Mouse (Mus musculus) spleen, postnatal 14 days (tissue): ENCODE results near the gene Il1rap.
A peak's percentile ranks its signal among the peaks of the same experiment; 100 is the strongest.

Experiments used
- DNase-seq, 2 experiments: peaks; one replicate each; pipeline ENCODE4 v3.0.0; 2021 to 2022; ENCODE audit warnings: low spot score in 2 of 2

Gene Il1rap

DNA sequence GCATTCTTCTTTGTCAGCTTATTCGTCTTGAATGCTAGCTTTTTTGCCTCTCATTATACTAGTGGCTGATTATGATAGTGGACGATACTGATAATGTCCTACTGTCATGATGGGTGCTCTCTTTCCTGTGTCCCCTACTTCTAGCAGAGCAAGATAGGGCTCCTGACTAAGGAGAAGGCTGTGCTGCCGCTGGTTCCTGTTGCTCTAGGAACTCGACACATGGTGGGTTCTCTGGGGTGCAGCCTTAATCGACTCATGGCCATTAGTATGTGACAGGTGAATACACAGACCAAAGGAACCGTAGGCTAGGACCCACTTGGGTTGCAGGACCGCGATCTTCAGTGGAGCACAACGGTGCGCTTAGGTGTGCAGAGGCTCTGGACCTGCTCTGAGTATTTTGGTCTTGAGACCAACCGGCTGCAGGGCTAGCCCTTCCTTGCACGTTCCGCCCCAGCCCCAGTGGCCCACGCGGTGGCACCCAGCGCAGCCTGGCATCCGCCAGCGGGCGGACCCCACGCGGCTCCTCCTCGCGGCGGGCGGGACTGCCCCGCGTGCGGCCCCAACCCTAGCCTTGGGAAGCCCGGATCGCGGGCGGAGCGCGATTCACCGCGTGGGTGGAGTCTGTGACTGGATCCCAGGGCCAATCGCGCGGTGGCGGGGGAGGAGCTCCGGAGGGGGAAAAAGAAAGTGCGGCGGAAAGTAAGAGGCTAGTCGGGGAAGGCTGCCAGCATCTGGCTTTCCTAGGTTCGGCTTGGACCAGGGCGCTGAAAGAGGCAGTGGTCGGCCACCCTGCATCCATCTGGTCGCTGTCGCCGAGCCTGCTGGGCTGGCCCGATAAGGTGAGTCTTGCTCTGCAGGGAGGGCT, at the start of gene Il1rap:
TSS of gene Il1rap (plus strand) at position 657 of the 865 bp plus-strand sequence.
- DNase-seq, result peak; percentile 80

DNA sequence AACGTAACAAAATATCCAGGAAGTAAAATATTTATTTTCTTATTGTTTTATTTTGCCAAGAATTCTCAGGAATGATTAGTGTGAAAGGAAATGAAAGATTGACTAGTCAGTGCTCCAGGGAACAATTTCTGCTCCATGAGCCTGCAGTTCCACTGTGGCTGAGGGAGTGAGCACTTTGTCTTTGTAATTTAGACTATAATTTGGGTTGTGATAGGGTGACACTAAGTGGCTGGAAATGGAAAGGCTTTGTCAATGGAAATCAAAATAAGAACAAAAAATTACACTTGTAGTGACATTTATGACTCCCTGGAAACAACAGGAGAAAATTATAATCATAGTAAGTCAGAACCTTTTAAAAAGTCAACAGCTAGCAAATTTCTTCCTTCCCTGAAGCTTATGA, 49.2 kb upstream of the Il1rap start:
- DNase-seq, result no peak

DNA sequence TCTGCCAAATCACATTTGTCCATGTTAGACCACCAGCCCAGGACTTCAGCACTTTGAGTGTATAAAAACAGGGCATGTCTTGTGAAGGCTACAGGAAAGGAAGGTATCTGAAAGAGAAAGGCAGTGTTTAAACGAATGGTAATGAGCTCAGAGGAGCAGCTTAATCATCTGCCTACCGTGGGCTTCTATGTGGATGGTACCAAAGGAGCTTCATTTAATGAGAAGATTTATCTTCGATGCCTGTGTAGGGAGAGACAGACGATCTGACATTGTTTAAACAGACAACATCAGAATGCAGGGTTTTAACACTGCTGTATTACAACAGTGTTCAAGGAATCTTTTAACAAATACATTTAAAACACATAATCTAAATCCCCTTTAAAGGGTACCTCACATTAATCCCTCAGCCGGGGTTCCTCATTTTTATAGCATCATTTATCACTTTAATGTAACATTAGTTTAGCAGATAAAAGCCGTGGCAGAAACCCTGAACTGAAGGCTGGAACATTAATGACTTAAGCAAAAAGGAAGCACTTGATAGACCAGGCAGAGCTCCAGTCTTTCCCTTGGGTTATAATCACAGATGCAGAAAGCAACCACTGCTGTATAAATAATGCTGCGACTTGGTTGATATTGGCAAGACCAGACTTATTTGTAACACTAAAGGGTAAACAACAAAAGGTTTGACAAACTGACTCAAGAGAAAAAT, 35.2 kb upstream of the Il1rap start:
- no peak for DNase-seq

DNA sequence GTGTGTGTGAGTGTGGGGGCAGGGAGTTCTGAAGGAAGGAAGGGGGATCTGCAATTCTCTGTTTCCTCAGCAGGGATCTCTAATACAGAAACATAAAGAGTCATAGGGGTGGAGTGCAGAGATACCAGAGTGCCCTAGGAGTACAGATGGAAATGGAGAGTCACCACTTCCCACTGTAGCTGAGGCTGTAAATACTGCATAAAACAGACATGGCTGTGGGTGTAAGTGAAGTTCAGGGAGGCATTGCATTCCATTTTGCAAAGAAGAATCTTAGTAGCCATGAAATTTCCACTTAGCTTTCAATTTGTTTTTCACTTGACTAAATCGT, 34.7 kb upstream of the Il1rap start:
- DNase-seq, result no peak

DNA sequence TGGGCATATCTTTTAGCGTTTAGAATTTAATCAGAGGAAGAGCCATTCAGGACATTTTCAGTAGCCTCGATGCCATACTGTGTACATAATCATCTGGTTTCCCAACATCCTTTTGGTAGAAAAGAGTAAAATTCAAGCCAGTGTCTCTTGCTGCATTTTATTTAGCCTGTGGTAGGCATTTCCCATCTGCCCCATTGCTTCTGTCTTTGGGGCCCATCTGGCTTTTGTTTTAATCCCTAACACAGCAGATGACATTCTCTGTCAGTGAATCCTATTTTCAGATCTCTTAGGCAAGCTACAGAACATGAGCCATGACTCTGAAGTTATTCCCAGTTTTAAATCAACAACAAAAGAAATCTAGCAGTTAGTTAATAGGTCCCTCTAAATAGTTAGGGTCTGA, 32.3 kb upstream of the Il1rap start:
- DNase-seq, result no peak

DNA sequence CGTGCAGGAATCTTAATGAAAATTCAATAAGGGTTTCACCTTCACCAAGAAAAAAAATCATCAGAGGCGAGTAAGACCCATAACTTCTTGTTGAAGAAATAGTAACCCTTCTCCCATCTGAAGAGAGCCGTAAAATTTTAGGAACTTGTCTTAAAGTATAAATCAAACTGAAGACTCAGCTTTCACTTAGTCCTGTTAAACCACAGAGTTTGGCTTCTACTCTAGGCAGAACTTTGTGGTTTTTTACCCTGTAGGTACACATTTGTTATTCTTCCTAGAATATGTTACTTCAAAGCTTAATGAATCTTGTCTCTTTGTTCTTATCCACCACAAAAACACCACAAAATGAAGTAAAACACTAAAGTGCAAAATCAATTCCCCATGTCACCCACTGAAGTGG, 29.3 kb upstream of the Il1rap start:
- DNase-seq, result no peak

DNA sequence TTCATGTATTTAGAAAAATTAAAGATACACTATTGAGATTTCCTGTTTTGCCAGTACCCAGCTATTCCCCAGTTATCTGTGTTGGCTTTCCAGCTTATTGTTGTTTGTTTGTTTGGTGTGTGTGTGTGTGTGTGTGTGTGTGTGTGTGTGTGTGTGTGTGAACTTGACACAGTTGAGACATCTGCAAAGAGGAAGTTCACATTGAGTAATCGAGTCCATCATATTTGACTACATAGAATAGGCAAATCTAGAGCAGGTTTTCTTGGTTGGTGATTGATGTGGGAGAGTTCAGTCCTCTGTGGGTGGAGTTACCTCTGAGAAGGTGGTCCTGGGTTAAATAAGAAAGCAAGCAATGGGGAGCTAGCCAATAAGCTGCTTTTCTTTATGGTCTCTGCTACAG, 22.7 kb upstream of the Il1rap start:
- DNase-seq, result no peak

DNA sequence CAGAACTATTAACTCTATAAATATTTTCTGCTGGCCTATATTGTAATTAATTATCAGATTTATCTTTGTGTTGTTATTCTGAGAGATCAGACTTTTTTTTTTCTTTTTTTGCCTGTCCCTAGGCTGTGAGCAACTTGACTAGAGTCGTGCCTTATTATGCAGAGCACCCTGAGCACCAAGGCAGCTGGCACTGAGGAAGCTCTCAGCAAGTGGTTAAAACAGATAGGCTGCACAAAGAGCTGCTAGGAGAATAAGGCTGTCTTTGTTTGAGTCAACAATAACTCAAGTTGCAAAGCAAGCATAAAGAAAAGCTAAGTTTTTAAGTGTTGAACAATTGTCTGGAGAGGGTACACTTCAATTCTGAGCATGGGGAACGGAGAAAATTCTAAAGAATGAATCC, 19.8 kb upstream of the Il1rap start:
- DNase-seq, result no peak

DNA sequence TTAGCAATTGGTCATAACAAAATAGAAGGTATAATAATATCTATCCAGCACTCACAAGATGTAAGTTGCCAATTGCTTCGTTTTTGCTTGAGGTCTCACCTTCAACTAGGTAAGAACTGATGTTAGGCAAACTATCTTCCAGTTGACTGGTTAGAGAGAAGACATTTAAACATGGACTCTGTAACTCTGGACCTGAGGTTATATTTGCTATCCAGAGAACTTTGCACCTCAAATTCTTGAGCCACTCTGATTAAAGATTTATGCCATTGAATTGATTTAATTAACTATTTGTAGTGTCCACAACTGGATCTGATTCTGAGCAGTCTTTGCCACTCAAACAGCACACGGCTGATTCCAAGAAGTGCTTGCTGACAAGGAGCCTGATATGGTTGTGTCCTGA, 18.7 kb upstream of the Il1rap start:
- no peak for DNase-seq

DNA sequence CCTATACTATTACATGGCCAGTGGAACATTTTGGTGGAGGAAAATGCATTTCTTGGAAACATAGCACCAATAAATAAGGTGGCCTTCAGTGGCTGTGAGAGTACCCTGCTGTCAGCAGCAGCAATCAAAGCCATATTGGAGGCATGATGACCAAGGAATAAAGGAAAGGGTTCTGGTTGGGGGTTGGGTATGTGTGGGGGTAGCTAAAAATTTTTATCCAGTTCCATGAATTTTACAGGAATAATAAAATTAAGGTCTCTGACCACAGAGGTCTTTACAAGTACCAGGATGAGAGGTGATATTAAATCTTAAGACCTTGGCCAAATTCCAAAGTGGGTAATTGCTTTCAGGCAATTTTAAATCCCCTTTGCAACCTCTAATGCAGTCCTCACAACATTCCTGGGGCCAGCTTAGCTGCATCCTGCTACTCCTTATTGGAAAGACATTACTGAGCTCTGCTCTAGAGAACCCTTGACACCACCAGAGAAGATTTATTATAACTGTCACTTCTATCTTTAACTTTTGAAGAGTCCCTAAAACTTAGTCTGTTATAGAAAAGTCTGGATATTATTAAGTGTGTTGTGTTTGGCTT, 12.0 kb upstream of the Il1rap start:
- no peak for DNase-seq

DNA sequence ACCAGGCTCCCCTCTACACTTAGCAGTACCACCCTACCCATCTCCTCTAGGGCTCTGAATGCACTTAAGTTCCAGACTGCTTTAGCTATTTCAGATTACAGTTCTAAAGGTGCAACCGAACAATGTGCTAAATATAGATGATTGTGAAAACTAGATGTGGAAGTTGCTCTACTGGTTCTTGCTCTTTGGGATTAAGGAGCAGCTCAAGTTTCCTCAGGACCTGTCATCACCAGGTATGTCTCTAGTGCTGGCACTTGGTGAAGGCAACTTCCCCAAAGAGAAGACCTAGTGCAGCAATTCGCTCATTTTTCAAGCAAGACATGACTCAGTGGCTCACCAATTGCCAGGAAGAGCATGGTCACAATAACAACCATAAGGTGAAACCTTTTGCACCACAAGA, 9.7 kb upstream of the Il1rap start:
- DNase-seq, result no peak

DNA sequence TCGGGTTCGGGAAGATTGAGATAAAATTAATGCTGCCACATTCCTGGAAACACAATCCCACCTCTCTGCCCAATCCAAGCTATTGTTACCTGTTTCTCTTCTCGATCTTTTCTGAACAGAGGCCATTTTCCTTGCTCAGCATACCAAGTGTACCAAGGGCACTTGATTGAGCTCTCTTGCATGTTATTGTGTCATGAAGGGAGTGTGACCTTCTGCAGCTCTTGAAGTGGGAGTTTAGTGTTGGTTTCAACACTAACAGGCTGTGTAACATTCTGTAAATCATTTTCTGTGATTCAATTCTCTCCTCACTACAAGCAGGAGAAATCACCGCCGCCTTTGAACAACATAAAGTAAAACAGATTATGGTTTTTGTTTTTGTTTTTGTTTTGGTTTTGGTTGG, 7.3 kb upstream of the Il1rap start:
- no peak for DNase-seq

DNA sequence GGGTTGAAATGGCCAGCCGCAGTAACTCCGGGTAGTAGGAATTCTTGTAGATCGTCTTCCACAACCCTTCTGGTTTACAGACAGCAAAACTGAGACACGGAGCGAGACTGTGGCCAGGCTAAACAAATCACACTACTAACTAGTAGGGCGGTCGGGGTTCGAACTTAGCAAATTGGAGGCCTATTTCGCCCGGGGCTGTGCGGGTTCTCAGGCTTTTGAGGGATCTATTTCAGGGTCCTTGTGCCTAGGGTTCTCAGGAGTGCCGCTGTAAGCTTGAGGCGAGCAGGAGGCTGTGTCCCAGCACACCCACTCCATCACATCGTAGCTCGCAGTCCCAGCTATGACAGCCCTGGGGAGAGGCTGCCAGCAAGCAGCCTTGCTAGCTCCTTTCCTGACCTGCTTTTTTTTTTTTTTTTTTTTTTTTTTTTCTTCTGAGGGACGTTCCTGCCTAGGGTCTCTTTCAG, 441 bp downstream of the Il1rap start:
- no peak for DNase-seq

DNA sequence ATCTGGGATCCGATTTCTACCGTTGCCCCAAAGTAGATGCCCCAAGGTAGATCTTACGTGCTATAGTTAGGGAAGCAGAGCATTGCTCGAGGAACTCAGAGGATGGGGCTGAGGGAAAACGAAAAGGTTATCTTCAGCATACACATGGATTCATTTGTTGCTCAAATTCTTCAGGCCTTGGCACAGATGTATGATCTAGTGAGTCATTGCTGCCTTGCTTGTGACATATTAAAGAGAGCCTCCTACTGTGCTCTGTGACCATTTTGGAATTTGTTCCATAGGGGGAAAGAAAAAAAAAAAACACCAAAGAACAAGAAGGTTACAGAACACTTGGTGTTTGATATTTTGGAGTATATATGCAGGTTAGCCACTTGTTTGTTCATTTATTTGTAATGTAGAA, 4.3 kb downstream of the Il1rap start:
- no peak for DNase-seq

DNA sequence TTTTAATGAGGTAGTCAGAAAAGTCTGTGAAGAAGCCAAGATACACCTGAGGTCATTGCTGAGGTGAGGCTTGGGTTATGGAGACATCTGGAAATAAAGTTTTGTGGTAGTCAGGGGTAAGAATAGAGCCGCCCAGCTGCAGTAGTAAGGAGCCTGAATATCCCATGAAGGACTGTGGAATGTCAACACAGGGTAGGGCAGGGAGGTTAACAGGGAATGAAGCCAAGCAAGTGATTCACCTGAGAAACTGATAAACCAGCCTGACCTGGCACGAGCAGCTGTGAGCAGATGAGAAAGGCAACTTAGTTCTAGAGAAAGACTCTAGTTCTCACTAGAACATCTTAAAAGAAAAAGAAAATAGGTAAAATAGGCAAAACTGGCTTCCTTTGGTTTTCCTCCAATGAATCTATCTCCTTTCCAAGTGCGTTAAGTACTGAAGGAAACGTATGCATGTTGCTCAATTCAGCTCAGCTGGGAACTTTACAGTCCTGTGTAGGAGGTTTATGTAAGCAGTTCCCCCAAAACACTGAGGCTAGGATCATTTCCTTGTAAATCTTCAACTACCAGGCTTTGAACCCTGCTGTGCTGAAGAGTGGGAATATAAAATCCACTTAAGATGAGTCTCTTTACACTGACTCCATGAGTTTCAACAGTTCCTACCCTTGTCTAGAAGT, 9.5 kb downstream of the Il1rap start:
- no peak for DNase-seq

DNA sequence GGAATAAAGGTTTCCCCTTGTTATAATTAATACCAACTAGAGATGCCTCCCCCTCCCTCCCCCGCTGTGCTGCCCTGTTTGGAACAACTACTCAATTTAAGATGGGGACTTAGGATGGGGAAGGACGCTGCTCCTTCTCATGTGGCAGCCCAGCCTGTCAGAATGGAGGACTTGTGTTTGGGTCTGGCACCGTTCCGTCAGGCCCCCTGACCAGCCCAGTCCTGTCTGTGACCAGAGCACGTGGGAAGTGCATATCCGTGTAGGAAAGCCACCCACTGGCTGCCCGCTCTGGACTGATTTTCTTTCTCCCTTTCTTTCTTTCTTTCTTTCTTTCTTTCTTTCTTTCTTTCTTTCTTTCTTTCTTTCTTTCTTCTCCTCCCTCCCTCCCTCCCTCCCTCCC, 14.9 kb downstream of the Il1rap start:
- no peak for DNase-seq

DNA sequence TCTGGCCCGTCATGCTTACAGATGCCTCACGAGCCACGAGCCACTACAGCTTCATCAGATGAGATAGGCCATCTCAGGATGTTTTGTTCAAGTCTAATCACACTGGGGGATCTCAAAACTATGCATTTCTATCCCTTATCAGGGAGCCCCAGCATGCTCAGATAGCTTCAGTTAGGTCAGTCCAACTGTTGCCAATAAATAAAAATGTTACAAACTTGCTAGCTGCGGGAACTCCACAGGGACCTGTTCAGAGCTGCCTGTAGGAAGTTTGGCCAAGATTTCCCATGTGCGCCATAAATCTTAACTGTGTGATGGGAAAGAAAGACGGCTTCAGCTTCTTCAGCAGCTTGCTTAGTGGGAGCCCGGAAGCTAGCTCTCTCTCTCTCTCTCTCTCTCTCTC, 15.8 kb downstream of the Il1rap start:
- no peak for DNase-seq

DNA sequence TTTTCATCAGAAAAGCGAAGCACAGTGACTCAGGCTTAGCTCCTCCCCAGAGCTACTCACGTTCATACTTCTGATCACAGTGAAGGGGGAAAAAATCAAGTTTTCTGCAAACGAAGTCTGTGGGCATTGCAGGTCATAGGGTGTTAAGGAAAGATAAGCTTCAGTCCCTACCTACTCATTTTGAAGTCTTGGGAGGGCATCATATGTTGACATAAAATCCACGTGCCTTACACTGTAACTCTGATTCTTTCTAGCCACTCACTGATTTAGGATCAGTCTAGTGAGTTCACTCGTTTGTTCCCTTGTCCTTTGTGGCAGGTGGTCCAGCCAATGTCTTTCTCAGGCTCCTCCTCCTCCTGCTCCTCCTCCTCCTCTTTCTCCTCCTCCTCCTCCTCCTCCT, 17.1 kb downstream of the Il1rap start:
- DNase-seq, result no peak

DNA sequence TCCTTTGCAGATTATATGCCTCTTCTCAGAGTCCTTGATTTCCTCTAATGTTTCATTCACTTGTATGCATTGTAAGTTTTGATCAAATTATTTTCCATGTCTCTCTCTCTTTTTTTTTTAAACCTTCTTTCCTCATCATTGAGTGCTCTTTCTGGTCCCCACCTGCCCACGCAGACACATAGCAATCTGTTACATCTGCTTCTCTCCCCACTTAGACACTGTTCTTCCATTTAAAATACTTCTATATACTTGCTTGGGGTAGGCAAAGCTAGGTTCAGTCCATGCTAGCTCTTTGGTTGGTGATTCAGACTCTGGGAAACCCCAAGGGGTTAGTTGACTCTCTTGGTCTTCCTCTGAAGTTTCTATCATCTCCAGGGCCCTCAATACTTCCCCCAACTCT, 20.0 kb downstream of the Il1rap start:
- no peak for DNase-seq

DNA sequence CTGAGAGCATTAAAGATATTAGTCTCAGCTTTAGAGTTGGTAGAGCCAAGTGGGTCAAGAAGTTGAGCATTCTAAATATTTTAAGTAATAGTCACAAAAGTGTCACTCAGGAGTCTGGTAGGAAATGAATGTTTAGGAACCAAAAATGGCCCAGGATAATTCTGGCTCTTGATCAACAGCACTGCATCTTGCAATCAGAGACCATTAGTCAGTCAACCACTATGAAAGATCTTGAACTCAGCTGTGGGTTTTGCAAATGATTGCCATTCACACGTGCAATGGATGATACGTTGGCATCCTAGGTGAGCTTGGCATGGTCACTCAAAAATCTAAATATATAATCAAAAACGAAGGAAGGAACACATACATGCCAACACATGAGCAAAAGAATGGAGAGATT, 23.1 kb downstream of the Il1rap start:
- DNase-seq, result no peak

DNA sequence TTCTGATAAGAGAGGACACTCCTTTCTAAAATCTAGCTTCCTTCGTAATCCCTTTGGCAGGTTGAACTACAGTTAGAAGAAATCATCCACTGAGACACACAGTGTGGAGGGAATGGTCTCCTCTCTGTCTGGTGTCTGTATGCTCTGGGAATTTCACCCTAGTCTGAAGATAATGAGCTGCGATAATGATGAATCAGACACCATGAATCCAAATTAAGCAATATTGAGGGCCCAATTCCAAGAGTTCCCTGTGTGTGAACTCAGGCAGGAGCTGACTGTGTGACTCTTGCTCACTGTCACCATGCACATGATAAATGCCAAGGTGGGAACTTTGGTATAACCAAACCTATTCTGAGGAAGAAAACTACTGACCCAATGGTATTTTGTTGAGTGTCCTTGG, 26.5 kb downstream of the Il1rap start:
- no peak for DNase-seq

DNA sequence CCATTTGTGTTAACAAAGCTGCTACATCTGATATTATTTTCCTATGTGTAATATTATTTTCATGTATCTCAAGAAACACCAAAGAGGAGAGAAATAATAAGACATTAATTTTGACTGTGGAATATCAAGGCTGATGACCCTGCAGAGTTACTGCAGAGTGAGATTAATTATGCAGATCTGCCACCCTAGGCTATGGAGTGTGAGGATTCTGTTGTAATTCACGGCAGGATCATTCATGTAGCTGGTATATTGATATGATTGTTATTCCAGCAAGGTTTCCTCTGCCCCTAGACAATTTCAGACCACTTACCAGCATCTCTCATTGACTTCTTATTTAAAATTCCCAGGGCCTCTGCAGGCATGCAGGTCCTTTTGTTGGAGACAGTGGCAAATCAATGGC, 29.0 kb downstream of the Il1rap start:
- DNase-seq, result no peak
